Mouse (Mus musculus) adrenal gland, adult (tissue): Measurements from ENCODE around the gene Olfr17.
"Not testable (repeated sequence)": the region's sequence is repeated elsewhere in the genome, so short reads cannot be mapped to it uniquely, and the experiment has no call there.

ENCODE experiments used
- DNase-seq, 2 experiments: peaks; one replicate each; pipeline ENCODE4 v3.0.0; 2022 to 2023; ENCODE audit warnings: low spot score in 1 of 2; ENCODE audit not compliant: inconsistent age in 2 of 2

The Olfr17 gene

GRCm38 (mm10) chr7:107092920-107093319 lies at the start of gene Olfr17:
Olfr17 (plus strand) TSS chr7:107093220.
- DNase-seq: no peak

GRCm38 (mm10) chr7:107044407-107044806 lies 48.6 kb upstream of the Olfr17 start:
- DNase-seq: no peak

GRCm38 (mm10) chr7:107045833-107046232 lies 47.2 kb upstream of the Olfr17 start:
- peak in 1 of 2 experiments; percentile 64 for DNase-seq

GRCm38 (mm10) chr7:107047578-107047977 lies 45.4 kb upstream of the Olfr17 start:
- DNase-seq: no peak

- DNase-seq: no peak
Measured at GRCm38 (mm10) chr7:107070681-107071080, 22.3 kb upstream of the Olfr17 start, which contains the start of gene Olfr714. Olfr714 (plus strand) TSS chr7:107070981.

- DNase-seq: not testable (repeated sequence)
Measured at GRCm38 (mm10) chr7:107110269-107110668, 17.2 kb downstream of the Olfr17 start, which contains the start of gene Olfr715b. Olfr715b (minus strand) TSS chr7:107110369.

- DNase-seq: not testable (repeated sequence)
Measured at GRCm38 (mm10) chr7:107130983-107131382, 38.0 kb downstream of the Olfr17 start, which contains the start of gene Olfr715. Olfr715 (minus strand) TSS chr7:107131083.

- not testable (repeated sequence) for DNase-seq
Measured at GRCm38 (mm10) chr7:107138027-107138426, 45.0 kb downstream of the Olfr17 start, which contains the start of gene Olfr716. Olfr716 (plus strand) TSS chr7:107138327.
